Mouse (Mus musculus) liver, embryonic 14.5 days (tissue): ENCODE data around the gene Shisa8. TPM values are rescaled to one million over a fixed set of nuclear protein-coding genes. Genes with fewer than 3 reads are reported as not detected.

Experiments
- ATAC-seq: fragments of 200-750 bp; cut with Nextera tagmentation; 2 replicates; pipeline ENCODE4 v1.8.0; 2017; ENCODE audit warnings: moderate number of reproducible peaks, mild to moderate bottlenecking, moderate library complexity; ENCODE audit not compliant: insufficient read depth
- DNase-seq, 3 experiments: peaks; one replicate each; pipeline ENCODE4 v3.0.0-alpha.2; 2012 to 2013; ENCODE audit warnings: low read depth in 3 of 3, low spot score in 3 of 3
- H3K27ac ChIP-seq: fragments of 300-500 bp; sonication (generic); 2 replicates; pipeline ENCODE4 v1.5.1; 2014; ENCODE audit warnings: moderate library complexity, mild to moderate bottlenecking, control low read depth, inconsistent platforms
- H3K27me3 ChIP-seq: fragments of 300-500 bp; sonication (generic); 2 replicates; pipeline ENCODE4 v1.6.1; 2014; ENCODE audit warnings: mild to moderate bottlenecking, low read length, moderate library complexity; ENCODE audit not compliant: control insufficient read depth, insufficient read depth
- H3K36me3 ChIP-seq: fragments of 300-500 bp; sonication (generic); replicated peaks from 2 replicates; pipeline ENCODE4 v1.6.1; 2014; ENCODE audit warnings: low read depth; ENCODE audit not compliant: control insufficient read depth, insufficient read depth
- H3K4me1 ChIP-seq, 2 experiments: fragments of 200-500 bp in 1 of 2; fragments of 300-500 bp in 1 of 2; sonication (generic) in 1 of 2; replicated peaks; 2 replicates each; pipeline ENCODE4 v1.6.1; 2012 to 2014; ENCODE audit warnings: antibody characterized with exemption in 1 of 2, inconsistent platforms in 1 of 2, low read length in 1 of 2; ENCODE audit not compliant: control insufficient read depth in 2 of 2, insufficient read depth in 2 of 2
- H3K4me2 ChIP-seq: fragments of 300-500 bp; sonication (generic); 2 replicates; pipeline ENCODE4 v1.6.1; 2014; ENCODE audit warnings: low read depth, mild to moderate bottlenecking, control low read depth, moderate library complexity
- H3K4me3 ChIP-seq, 2 experiments: fragments of 200-500 bp in 1 of 2; fragments of 300-500 bp in 1 of 2; sonication (generic) in 1 of 2; 2 replicates each; pipeline ENCODE4 v1.5.1; 2012 to 2014; ENCODE audit warnings: low read depth in 2 of 2, low read length in 2 of 2, mild to moderate bottlenecking in 2 of 2, control low read depth in 1 of 2, inconsistent platforms in 1 of 2, moderate library complexity in 1 of 2; ENCODE audit not compliant: insufficient read depth in 1 of 2
- H3K9ac ChIP-seq: fragments of 300-500 bp; sonication (generic); replicated peaks from 2 replicates; pipeline ENCODE4 v1.6.1; 2014; ENCODE audit warnings: mild to moderate bottlenecking, control low read depth, moderate library complexity
- H3K9me3 ChIP-seq: fragments of 300-500 bp; sonication (generic); 2 replicates; pipeline ENCODE4 v1.6.1; 2016; ENCODE audit warnings: low read length, mixed read lengths; ENCODE audit not compliant: control insufficient read depth
- CTCF ChIP-seq: IDR thresholded peaks from 2 replicates; pipeline ENCODE4 v1.5.1; 2016; ENCODE audit warnings: antibody characterized with exemption, low read depth, control low read depth
- EP300 ChIP-seq: IDR thresholded peaks from 2 replicates; pipeline ENCODE4 v1.6.1; 2016; ENCODE audit warnings: antibody characterized with exemption, low read depth
- WGBS: fragments of 180-500 bp; shearing (Covaris S2); extraction: QIAGEN DNeasy Blood & Tissue Kit; methylation state at CpG from one replicate; pipeline ENCODE4 v1.1.7; 2014; ENCODE audit not compliant: insufficient replicate concordance; 5-methylcytosine and 5-hydroxymethylcytosine counted together
- microRNA counts: library from miRNA; unstranded; fragments of <30 nt; microRNA quantifications from one replicate; lab custom pipeline; 2016
- microRNA-seq: library from miRNA; unstranded; fragments of <30 nt; microRNA quantifications from one replicate; pipeline ENCODE4, GENCODE M21; 2016
- polyA plus RNA-seq, 2 experiments: library from polyadenylated mRNA; depleted of rRNA in 1 of 2; stranded (reverse) in 1 of 2; unstranded in 1 of 2; fragments of >200 nt; fragmentation: Nextera tagmentation in 1 of 2; extraction: Ambion mirVana in 1 of 2; gene quantifications; 2 replicates each; pipeline versions ENCODE4 v1.2.1 to v1.2.3; 2012 to 2014

The Shisa8 gene
- polyA plus RNA-seq, 2 experiments: 0.05 to 0.15 TPM

DNA sequence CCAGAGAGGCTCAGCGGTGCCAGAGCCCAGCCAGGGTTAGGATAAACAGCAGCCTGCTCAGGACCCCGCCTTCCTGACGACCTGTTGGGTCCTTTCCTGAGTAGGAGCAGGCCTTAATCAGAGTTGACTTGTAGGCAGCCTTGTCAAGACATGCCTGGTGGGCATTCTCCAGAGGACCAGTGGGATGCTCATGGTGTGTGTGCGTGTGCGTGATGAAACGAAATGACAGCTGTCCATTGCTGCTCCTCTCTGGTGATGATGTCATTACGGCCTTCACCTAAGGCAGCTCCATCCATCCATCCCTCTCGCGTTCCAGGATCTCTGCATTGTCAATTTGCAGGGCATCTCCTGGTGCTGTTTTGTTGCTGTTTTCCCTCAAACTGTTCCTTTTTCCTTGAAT, 53.1 kb downstream of the Shisa8 start:
- no peak overlapping the region for H3K27ac ChIP-seq
- TF ChIP-seq EP300: no peak
- TF ChIP-seq CTCF: no peak
- H3K4me2 ChIP-seq: no peak overlapping the region
- no peaks in the 10 kb centered on the region for H3K9me3 ChIP-seq
- H3K36me3 ChIP-seq: no peaks in the 10 kb centered on the region
- H3K4me1 ChIP-seq: peaks cover 24 to 34% of the 10 kb centered on the region in 2 experiments
- H3K27me3 ChIP-seq: no peaks in the 10 kb centered on the region
- ATAC-seq (no peak), DNase-seq (no peak)
- no peak overlapping the region for H3K4me3 ChIP-seq
- H3K9ac ChIP-seq: no peak overlapping the region
- 83% methylated on average over 9 of the region's 9 CpGs for WGBS

DNA sequence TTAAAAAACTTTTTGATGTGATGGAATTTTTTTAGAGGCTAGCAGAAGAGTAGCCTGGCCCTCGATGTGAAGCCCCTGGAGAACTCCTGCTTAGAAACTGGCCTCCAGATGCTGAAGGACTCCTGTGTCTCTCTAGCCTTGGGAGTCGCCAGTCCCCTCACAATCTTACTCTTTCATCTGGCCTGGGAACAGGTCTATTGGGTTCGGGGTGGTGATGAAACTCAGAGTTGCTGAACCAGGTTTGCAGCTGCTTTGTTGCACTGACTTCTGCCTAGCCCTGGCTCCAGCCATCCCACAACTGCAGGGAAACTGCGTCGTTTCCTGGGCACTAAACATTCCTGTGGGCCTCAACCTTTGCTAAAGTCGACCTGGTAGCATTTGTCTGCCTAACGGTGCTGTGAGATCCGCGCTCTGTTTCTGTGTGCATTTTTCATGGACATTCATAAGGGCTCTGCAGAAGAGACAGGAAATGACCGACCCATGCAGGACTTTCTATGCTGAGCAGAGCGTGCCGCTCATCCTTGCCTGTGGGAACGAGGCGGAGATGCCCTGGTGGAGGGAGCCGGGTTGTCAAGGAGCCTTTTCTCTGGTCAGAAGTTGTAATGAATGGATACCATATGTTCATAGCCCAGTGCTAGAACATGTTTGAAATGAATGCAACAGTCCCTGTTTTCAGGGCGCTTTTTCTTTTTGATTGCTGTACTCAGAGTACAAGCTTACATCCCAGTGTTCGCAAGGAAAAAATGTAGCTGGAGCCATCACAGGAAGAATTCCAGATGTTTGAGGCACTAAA, 54.2 kb downstream of the Shisa8 start:
- Histone ChIP-seq H3K4me2 (no peak overlapping the region), H3K36me3 (no peaks in the 10 kb centered on the region; the same call in 1 of the 2 replicates), H3K9ac (no peak overlapping the region), H3K4me3 (no peak overlapping the region), H3K27me3 (no peaks in the 10 kb centered on the region), H3K27ac (no peak overlapping the region), H3K9me3 (no peaks in the 10 kb centered on the region), H3K4me1 (peaks cover 13 to 27% of the 10 kb centered on the region in 2 experiments)
- ATAC-seq (no peak), DNase-seq (no peak)
- TF ChIP-seq EP300: no peak
- no peak for TF ChIP-seq CTCF
- WGBS: 66% methylated on average over 17 of the region's 17 CpGs

DNA sequence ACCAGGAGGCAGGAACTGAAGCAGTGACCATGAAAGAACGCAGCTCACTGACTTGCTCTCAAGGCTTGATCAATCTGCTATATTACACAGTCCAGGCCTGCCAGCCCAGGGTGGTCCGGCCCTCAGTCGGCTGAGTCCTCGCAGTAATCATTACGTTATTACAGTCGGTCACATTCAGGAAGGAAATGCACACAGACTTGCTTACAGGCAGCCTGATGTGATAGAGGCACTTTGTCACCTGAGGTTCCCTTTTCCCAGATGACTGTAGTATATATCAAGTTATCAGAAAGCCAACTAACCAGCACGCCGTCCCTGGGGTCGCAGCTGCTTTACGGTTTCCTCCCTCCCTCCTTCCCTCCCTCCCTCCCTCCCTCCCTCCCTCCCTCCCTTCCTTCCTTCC, 55.7 kb downstream of the Shisa8 start:
- no peaks in the 10 kb centered on the region; the same call in 1 of the 2 replicates for H3K36me3 ChIP-seq
- TF ChIP-seq EP300: no peak
- TF ChIP-seq CTCF: no peak
- H3K4me1 ChIP-seq: peaks cover 8 to 27% of the 10 kb centered on the region in 2 experiments
- ATAC-seq (no peak), DNase-seq (no peak)
- H3K9ac ChIP-seq: no peak overlapping the region
- H3K27me3 ChIP-seq: no peaks in the 10 kb centered on the region
- no peaks in the 10 kb centered on the region for H3K9me3 ChIP-seq
- H3K4me2 ChIP-seq: no peak overlapping the region
- WGBS: 30% methylated on average over 10 of the region's 10 CpGs
- H3K4me3 ChIP-seq: no peak overlapping the region
- H3K27ac ChIP-seq: no peak overlapping the region

DNA sequence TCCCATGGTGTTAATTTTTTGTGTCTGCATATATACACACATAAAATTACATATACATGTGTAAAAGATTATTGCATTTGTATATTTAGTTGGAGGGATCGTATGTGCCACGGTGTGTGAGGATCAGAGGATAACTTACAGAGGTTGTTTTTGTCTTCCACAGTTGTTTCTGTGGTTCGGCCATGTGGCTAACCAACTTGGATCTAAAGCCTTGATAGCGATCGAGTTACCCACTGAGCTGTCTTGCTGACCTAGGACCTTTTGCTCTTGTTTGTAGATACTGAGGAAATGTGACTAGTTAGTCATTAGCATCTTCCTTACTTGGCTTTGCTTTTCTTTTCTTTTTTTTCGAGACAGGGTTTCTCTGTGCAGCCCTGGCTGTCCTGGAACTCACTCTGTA, 56.3 kb downstream of the Shisa8 start:
- no peak overlapping the region for H3K4me2 ChIP-seq
- H3K27me3 ChIP-seq: no peaks in the 10 kb centered on the region
- peaks cover 8 to 25% of the 10 kb centered on the region in 2 experiments for H3K4me1 ChIP-seq
- no peak overlapping the region for H3K4me3 ChIP-seq
- H3K27ac ChIP-seq: no peak overlapping the region
- H3K36me3 ChIP-seq: no peaks in the 10 kb centered on the region; the same call in 1 of the 2 replicates
- H3K9ac ChIP-seq: no peak overlapping the region
- TF ChIP-seq EP300 (no peak), CTCF (no peak)
- WGBS: 32% methylated on average over 6 of the region's 6 CpGs
- ATAC-seq (no peak), DNase-seq (no peak)
- H3K9me3 ChIP-seq: no peaks in the 10 kb centered on the region

MicroRNAs within 50 kb of the gene (microRNA counts, 519-probe panel; counts per million panel counts)
- microRNA mmu-miR-33 (lab: Ali Mortazavi, UCI): 69.9 counts per million

Small RNAs within 50 kb of the gene (microRNA-seq; reads per million reads assigned to microRNA genes)
- gene Mir33: 233 reads per million, percentile 58 among the genes with 10 or more reads in this experiment

Other genes with a start within 250 kb of the Shisa8 start
- gene 1700029P11Rik, start 232.3 kb downstream of the Shisa8 start, polyA plus RNA-seq (2012; rRNA removed): not detected in 2 replicates
- gene 1700029P11Rik, start 232.3 kb downstream of the Shisa8 start, polyA plus RNA-seq (2014; fragmentation: Nextera tagmentation; extraction: Ambion mirVana): not detected in 2 replicates
- 13.9 and 22.1 TPM in 2 replicates for gene Xrcc6, start 225.0 kb downstream of the Shisa8 start, polyA plus RNA-seq (2012; rRNA removed)
- gene Xrcc6, start 225.0 kb downstream of the Shisa8 start, polyA plus RNA-seq (2014; fragmentation: Nextera tagmentation; extraction: Ambion mirVana): 52.9 and 62.3 TPM in 2 replicates
- gene Desi1, start 179.0 kb downstream of the Shisa8 start, polyA plus RNA-seq (2012; rRNA removed): 8.3 and 9.3 TPM in 2 replicates
- gene Desi1, start 179.0 kb downstream of the Shisa8 start, polyA plus RNA-seq (2014; fragmentation: Nextera tagmentation; extraction: Ambion mirVana): 8.6 and 11.3 TPM in 2 replicates
- 78.8 and 83.1 TPM in 2 replicates for gene Snu13, start 165.2 kb downstream of the Shisa8 start, polyA plus RNA-seq (2012; rRNA removed)
- gene Snu13, start 165.2 kb downstream of the Shisa8 start, polyA plus RNA-seq (2014; fragmentation: Nextera tagmentation; extraction: Ambion mirVana): 187 TPM in 2 replicates
- not detected in 2 replicates for gene 4930407I10Rik, start 153.7 kb downstream of the Shisa8 start, polyA plus RNA-seq (2012; rRNA removed)
- gene 4930407I10Rik, start 153.7 kb downstream of the Shisa8 start, polyA plus RNA-seq (2014; fragmentation: Nextera tagmentation; extraction: Ambion mirVana): not detected in 2 replicates
- gene Mei1, start 142.8 kb downstream of the Shisa8 start, polyA plus RNA-seq (2012; rRNA removed): not detected in 2 replicates
- not detected in 2 replicates for gene Mei1, start 142.8 kb downstream of the Shisa8 start, polyA plus RNA-seq (2014; fragmentation: Nextera tagmentation; extraction: Ambion mirVana)
- gene Ccdc134, start 84.9 kb downstream of the Shisa8 start, polyA plus RNA-seq (2012; rRNA removed): 5.9 and 7.2 TPM in 2 replicates
- gene Ccdc134, start 84.9 kb downstream of the Shisa8 start, polyA plus RNA-seq (2014; fragmentation: Nextera tagmentation; extraction: Ambion mirVana): 5.5 and 6.6 TPM in 2 replicates
- gene Srebf2, start 65.6 kb downstream of the Shisa8 start, polyA plus RNA-seq (2012; rRNA removed): 29.3 and 37.1 TPM in 2 replicates
- 30.8 and 35.2 TPM in 2 replicates for gene Srebf2, start 65.6 kb downstream of the Shisa8 start, polyA plus RNA-seq (2014; fragmentation: Nextera tagmentation; extraction: Ambion mirVana)
- gene Tnfrsf13c, start 11.6 kb upstream of the Shisa8 start, polyA plus RNA-seq (2012; rRNA removed): 0.54 and 0.66 TPM in 2 replicates
- 0.14 and 0.58 TPM in 2 replicates for gene Tnfrsf13c, start 11.6 kb upstream of the Shisa8 start, polyA plus RNA-seq (2014; fragmentation: Nextera tagmentation; extraction: Ambion mirVana)
- 19.1 and 21.6 TPM in 2 replicates for gene Cenpm, start 31.9 kb upstream of the Shisa8 start, polyA plus RNA-seq (2012; rRNA removed)
- gene Cenpm, start 31.9 kb upstream of the Shisa8 start, polyA plus RNA-seq (2014; fragmentation: Nextera tagmentation; extraction: Ambion mirVana): 42.1 and 45.1 TPM in 2 replicates
- gene 1500009C09Rik, start 39.6 kb upstream of the Shisa8 start, polyA plus RNA-seq (2012; rRNA removed): 0.02 and 0.11 TPM in 2 replicates
- not detected in 2 replicates for gene 1500009C09Rik, start 39.6 kb upstream of the Shisa8 start, polyA plus RNA-seq (2014; fragmentation: Nextera tagmentation; extraction: Ambion mirVana)
- gene Sept3, start 62.1 kb upstream of the Shisa8 start, polyA plus RNA-seq (2012; rRNA removed): 0.12 and 0.61 TPM in 2 replicates
- 0.09 TPM in 1 of 2 replicates, not detected in the other for gene Sept3, start 62.1 kb upstream of the Shisa8 start, polyA plus RNA-seq (2014; fragmentation: Nextera tagmentation; extraction: Ambion mirVana)
- 0.10 and 0.19 TPM in 2 replicates for gene Wbp2nl, start 86.1 kb upstream of the Shisa8 start, polyA plus RNA-seq (2012; rRNA removed)
- gene Wbp2nl, start 86.1 kb upstream of the Shisa8 start, polyA plus RNA-seq (2014; fragmentation: Nextera tagmentation; extraction: Ambion mirVana): 0.11 and 0.19 TPM in 2 replicates
- gene Naga, start 126.1 kb upstream of the Shisa8 start, polyA plus RNA-seq (2012; rRNA removed): 47.7 and 52.9 TPM in 2 replicates
- gene Naga, start 126.1 kb upstream of the Shisa8 start, polyA plus RNA-seq (2014; fragmentation: Nextera tagmentation; extraction: Ambion mirVana): 34.2 and 43.3 TPM in 2 replicates
- gene Pheta2, start 126.1 kb upstream of the Shisa8 start, polyA plus RNA-seq (2012; rRNA removed): 22.1 and 24.8 TPM in 2 replicates
- 18.7 and 22.5 TPM in 2 replicates for gene Pheta2, start 126.1 kb upstream of the Shisa8 start, polyA plus RNA-seq (2014; fragmentation: Nextera tagmentation; extraction: Ambion mirVana)
- 109 and 121 TPM in 2 replicates for gene Smdt1, start 126.1 kb upstream of the Shisa8 start, polyA plus RNA-seq (2012; rRNA removed)
- gene Smdt1, start 126.1 kb upstream of the Shisa8 start, polyA plus RNA-seq (2014; fragmentation: Nextera tagmentation; extraction: Ambion mirVana): 165 and 178 TPM in 2 replicates
- 152 and 288 TPM in 2 replicates for gene Ndufa6, start 141.5 kb upstream of the Shisa8 start, polyA plus RNA-seq (2012; rRNA removed)
- gene Ndufa6, start 141.5 kb upstream of the Shisa8 start, polyA plus RNA-seq (2014; fragmentation: Nextera tagmentation; extraction: Ambion mirVana): 435 and 447 TPM in 2 replicates
- gene Cyp2d22, start 167.4 kb upstream of the Shisa8 start, polyA plus RNA-seq (2012; rRNA removed): 14.9 and 15.5 TPM in 2 replicates
- 8.4 and 10.0 TPM in 2 replicates for gene Cyp2d22, start 167.4 kb upstream of the Shisa8 start, polyA plus RNA-seq (2014; fragmentation: Nextera tagmentation; extraction: Ambion mirVana)
- gene Cyp2d11, start 181.2 kb upstream of the Shisa8 start, polyA plus RNA-seq (2012; rRNA removed): 0.09 TPM in 2 replicates
- not detected in 2 replicates for gene Cyp2d11, start 181.2 kb upstream of the Shisa8 start, polyA plus RNA-seq (2014; fragmentation: Nextera tagmentation; extraction: Ambion mirVana)
- gene Cyp2d10, start 194.4 kb upstream of the Shisa8 start, polyA plus RNA-seq (2012; rRNA removed): 18.6 and 19.8 TPM in 2 replicates
- 43.2 and 48.1 TPM in 2 replicates for gene Cyp2d10, start 194.4 kb upstream of the Shisa8 start, polyA plus RNA-seq (2014; fragmentation: Nextera tagmentation; extraction: Ambion mirVana)
- 1.7 and 1.8 TPM in 2 replicates for gene Cyp2d9, start 220.6 kb upstream of the Shisa8 start, polyA plus RNA-seq (2012; rRNA removed)
- gene Cyp2d9, start 220.6 kb upstream of the Shisa8 start, polyA plus RNA-seq (2014; fragmentation: Nextera tagmentation; extraction: Ambion mirVana): 1.9 and 2.1 TPM in 2 replicates